Mouse (Mus musculus): ENCODE data around the gene Msh3.

DNA sequence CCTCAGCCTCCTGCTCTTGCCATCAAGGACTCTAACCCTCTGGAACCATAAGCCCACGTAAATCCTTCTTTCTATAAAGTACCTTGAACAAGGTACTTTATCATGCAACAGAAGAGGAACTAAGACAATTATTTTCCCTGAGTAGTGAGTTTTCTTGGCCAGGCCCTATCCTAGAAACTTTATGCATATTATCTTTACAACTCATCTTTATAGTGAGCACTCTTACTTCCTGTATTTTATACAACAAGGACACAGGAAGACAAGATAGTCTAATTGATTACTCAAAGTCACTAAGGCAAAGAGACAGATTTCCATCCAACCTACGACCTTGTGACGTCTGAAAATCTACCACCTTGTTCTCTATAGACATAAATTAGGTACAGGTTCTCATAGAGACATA is 15.0 kb downstream of the Msh3 start:
- TF ChIP-seq CTCF (IDR thresholded peaks at IDR 0.05; ENCODE audit: low read depth) (no peak), EP300 (IDR thresholded peaks at IDR 0.05; ENCODE audit: low read depth) (no peak)
